Mouse (Mus musculus): ENCODE data around the gene Nudt14. TPM values are rescaled to one million over a fixed set of nuclear protein-coding genes. Genes with fewer than 3 reads are reported as not detected.
A peak's percentile ranks its signal among the peaks of the same experiment; 100 is the strongest.

Gene Nudt14
- total and polyA plus RNA-seq, 3 experiments: 5.7 to 14.8 (median 8.6) TPM

GRCm38 (mm10) chr12:112952926-112953565 lies 11.1 kb upstream of the Nudt14 start:
- Histone ChIP-seq H3K27ac (peak overlapping the region; percentile 12), H3K4me3 (no peak overlapping the region), H3K9ac (ENCODE audit: low read depth, low read length) (no peak overlapping the region), H3K79me2 (replicated peaks; ENCODE audit: control insufficient read depth, insufficient read depth, low read length) (no peaks in the 10 kb centered on the region), H3K36me3 (ENCODE audit: control insufficient read depth, insufficient read depth, low read length) (no peaks in the 10 kb centered on the region), H3K4me1 (ENCODE audit: control insufficient read depth, insufficient read depth, low read length) (peaks cover 23% of the 10 kb centered on the region), H3K27me3 (ENCODE audit: control insufficient read depth, insufficient read depth, low read length) (no peaks in the 10 kb centered on the region)
- TF ChIP-seq POLR2A (IDR thresholded peaks at IDR 0.05; ENCODE audit: insufficient read depth, low read depth, low read length) (no peak), CTCF (IDR thresholded peaks at IDR 0.05) (no peak), EP300 (IDR thresholded peaks at IDR 0.05; ENCODE audit: insufficient read depth, low read depth, low read length) (no peak)
- 51% methylated on average over 3 of the region's 3 CpGs for WGBS
- intact Hi-C loops (cut with DNase I): loop anchor here (5.0 kb wide), 1 partner anchor 189 kb away; the partner anchor contains the start of gene Crip2
- DNase-seq: no peak

- no peak overlapping the region for H3K4me3 ChIP-seq
- no peaks in the 10 kb centered on the region for H3K27me3 ChIP-seq (ENCODE audit: control insufficient read depth, insufficient read depth, low read length)
- no peaks in the 10 kb centered on the region for H3K36me3 ChIP-seq (ENCODE audit: control insufficient read depth, insufficient read depth, low read length)
- intact Hi-C loops (cut with DNase I): loop anchor here (5.0 kb wide), 1 partner anchor 190 kb away; the partner anchor contains the start of gene Crip2
- TF ChIP-seq EP300 (IDR thresholded peaks at IDR 0.05; ENCODE audit: insufficient read depth, low read depth, low read length) (no peak; the same call in 1 of the 2 replicates), POLR2A (IDR thresholded peaks at IDR 0.05; ENCODE audit: insufficient read depth, low read depth, low read length) (0 out of 2 replicates have a peak, but pooled peaks have one; percentile 13), CTCF (IDR thresholded peaks at IDR 0.05) (no peak)
- peak overlapping the region; percentile 12 for H3K27ac ChIP-seq
- peaks cover 23% of the 10 kb centered on the region for H3K4me1 ChIP-seq (ENCODE audit: control insufficient read depth, insufficient read depth, low read length)
- H3K9ac ChIP-seq (ENCODE audit: low read depth, low read length): no peak overlapping the region
- DNase-seq: peak; percentile 69 to 79
- H3K79me2 ChIP-seq (replicated peaks; ENCODE audit: control insufficient read depth, insufficient read depth, low read length): no peaks in the 10 kb centered on the region
- WGBS: 5% methylated on average over 8 of the region's 8 CpGs
These were observed 10.5 kb upstream of the Nudt14 start for GRCm38 (mm10) chr12:112952433-112952832.

DNA sequence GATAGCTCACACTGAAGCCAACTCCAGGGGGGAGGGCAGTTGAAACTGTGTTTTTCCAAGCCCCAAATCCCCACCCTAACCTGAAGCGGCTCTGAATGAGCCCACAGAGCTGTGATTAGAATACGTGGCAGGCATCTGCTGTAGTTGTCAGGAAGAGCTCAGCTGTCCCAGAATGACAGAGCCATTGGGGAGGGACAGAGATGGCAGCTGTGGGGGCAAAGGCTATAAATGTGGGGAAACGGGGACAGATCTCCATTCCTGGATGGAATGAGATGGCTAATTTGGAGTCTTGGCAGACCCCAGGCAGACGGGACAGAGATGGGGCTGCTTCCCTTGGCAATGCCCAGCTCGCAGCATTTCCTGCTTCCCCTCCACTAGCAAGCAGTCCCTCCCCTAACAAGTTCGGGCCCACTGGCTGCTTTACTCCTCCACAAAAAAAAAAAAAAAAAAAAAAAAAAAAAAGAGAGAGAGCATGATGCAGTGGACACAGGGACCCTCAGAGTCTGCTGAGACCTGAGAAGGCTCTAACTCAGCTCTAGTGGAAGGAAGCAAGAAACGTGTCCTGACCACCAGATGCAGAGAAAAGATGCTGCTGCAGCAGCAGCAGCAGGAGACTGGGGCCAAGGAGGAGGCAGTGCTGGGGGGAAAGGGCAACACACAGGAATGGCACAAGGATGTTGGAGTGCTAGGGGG lies 9.4 kb upstream of the Nudt14 start:
- H3K4me1 ChIP-seq (ENCODE audit: control insufficient read depth, insufficient read depth, low read length): peaks cover 23% of the 10 kb centered on the region
- H3K4me3 ChIP-seq: no peak overlapping the region
- no peak for TF ChIP-seq EP300 (IDR thresholded peaks at IDR 0.05; ENCODE audit: insufficient read depth, low read depth, low read length)
- no peak for TF ChIP-seq CTCF (IDR thresholded peaks at IDR 0.05)
- no peak for TF ChIP-seq POLR2A (IDR thresholded peaks at IDR 0.05; ENCODE audit: insufficient read depth, low read depth, low read length)
- no peaks in the 10 kb centered on the region for H3K79me2 ChIP-seq (replicated peaks; ENCODE audit: control insufficient read depth, insufficient read depth, low read length)
- H3K9ac ChIP-seq (ENCODE audit: low read depth, low read length): no peak overlapping the region
- H3K36me3 ChIP-seq (ENCODE audit: control insufficient read depth, insufficient read depth, low read length): no peaks in the 10 kb centered on the region
- no peak for DNase-seq
- H3K27me3 ChIP-seq (ENCODE audit: control insufficient read depth, insufficient read depth, low read length): no peaks in the 10 kb centered on the region
- peak overlapping the region; percentile 81 for H3K27ac ChIP-seq
- intact Hi-C loops (cut with DNase I): loop anchor here (5.0 kb wide), 1 partner anchor 191 kb away; the partner anchor contains the start of gene Crip2
- WGBS: 17% methylated on average over 7 of the region's 7 CpGs

DNA sequence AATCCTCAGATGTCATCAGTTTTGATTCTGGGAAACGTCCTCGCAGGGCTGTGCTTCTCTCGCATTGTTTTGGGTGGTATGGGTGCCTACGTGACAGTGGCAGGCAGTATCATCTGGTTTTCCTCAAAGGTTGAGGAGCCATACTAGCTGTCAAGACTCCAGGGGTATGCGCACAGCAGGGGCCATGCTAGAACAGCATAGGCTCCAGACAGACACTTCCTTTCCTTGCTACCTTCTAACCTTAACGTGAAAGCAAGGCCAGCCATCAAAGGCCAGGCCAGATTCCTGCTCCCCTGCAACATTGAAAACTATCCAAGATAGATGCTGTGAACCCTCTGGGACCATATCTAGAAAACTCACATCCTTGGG lies 8.8 kb upstream of the Nudt14 start:
- TF ChIP-seq POLR2A (IDR thresholded peaks at IDR 0.05; ENCODE audit: insufficient read depth, low read depth, low read length) (no peak), CTCF (IDR thresholded peaks at IDR 0.05) (no peak), EP300 (IDR thresholded peaks at IDR 0.05; ENCODE audit: insufficient read depth, low read depth, low read length) (no peak)
- intact Hi-C loops (cut with DNase I): loop anchor here (5.0 kb wide), 1 partner anchor 192 kb away; the partner anchor contains the start of gene Crip2
- Histone ChIP-seq H3K79me2 (replicated peaks; ENCODE audit: control insufficient read depth, insufficient read depth, low read length) (no peaks in the 10 kb centered on the region), H3K27ac (peak overlapping the region; percentile 81), H3K36me3 (ENCODE audit: control insufficient read depth, insufficient read depth, low read length) (no peaks in the 10 kb centered on the region), H3K4me1 (ENCODE audit: control insufficient read depth, insufficient read depth, low read length) (peaks cover 23% of the 10 kb centered on the region), H3K9ac (ENCODE audit: low read depth, low read length) (peak overlapping the region; percentile 4; the same call in 1 of the 2 replicates), H3K4me3 (peak overlapping the region; percentile 62), H3K27me3 (ENCODE audit: control insufficient read depth, insufficient read depth, low read length) (no peaks in the 10 kb centered on the region)
- DNase-seq: no peak
- 5% methylated on average over 6 of the region's 6 CpGs for WGBS

DNA sequence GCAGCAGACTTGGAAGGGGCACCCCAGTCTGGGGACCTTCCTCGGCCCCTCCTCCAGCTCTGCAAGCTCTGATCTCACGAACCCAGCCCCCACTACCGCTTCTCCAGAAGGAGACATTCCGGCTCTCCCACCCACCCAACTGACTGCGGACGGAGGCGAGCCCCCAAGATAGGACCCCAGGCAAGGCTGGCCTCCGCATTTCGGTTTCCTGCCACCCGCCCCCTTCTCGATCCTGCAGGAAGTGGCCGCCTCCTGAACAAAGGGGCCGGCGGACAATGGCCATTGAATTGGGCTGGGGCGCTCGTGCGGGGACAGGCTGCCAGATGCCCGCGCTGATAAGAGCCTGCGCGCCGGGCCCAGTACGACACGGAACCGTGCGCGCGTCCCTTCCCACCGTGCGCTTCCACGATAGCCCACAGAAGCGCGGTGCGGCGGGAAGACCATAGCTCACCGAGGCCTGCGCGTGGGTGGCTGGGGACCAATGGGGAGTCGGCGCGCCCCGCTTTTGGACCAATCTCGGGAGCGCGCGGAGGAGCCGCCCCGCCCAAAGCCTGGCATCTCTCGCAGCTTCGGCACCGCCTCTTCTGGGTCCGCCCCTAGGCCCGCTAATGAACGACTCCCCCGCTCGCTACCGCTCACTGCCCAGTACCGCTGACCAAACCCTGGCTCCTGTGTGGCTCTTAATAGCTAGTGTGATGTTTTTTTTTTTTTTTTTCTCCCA lies 8.3 kb upstream of the Nudt14 start:
- WGBS: under 1% methylated on average over 58 of the region's 58 CpGs
- intact Hi-C loops (cut with DNase I): loop anchor here (5.0 kb wide), 1 partner anchor 192 kb away; the partner anchor contains the start of gene Crip2
- no peaks in the 10 kb centered on the region for H3K79me2 ChIP-seq (replicated peaks; ENCODE audit: control insufficient read depth, insufficient read depth, low read length)
- peak; percentile 90 to 91 for DNase-seq
- peaks cover 23% of the 10 kb centered on the region for H3K4me1 ChIP-seq (ENCODE audit: control insufficient read depth, insufficient read depth, low read length)
- H3K27me3 ChIP-seq (ENCODE audit: control insufficient read depth, insufficient read depth, low read length): no peaks in the 10 kb centered on the region
- H3K9ac ChIP-seq (ENCODE audit: low read depth, low read length): peak overlapping the region; percentile 67
- peak overlapping the region; percentile 62 for H3K4me3 ChIP-seq
- no peaks in the 10 kb centered on the region for H3K36me3 ChIP-seq (ENCODE audit: control insufficient read depth, insufficient read depth, low read length)
- TF ChIP-seq POLR2A (IDR thresholded peaks at IDR 0.05; ENCODE audit: insufficient read depth, low read depth, low read length) (peak; percentile 51; the same call in 1 of the 2 replicates), CTCF (IDR thresholded peaks at IDR 0.05) (no peak)
- peak overlapping the region; percentile 81 for H3K27ac ChIP-seq

All from heart, adult 2 months (tissue).